Mouse (Mus musculus) liver, adult 2 months (tissue): ENCODE data around the gene Chst15.

Experiments
- CTCF ChIP-seq: fragments of 200-500 bp; IDR thresholded peaks from 2 replicates; pipeline ENCODE4 v1.5.1; 2011; ENCODE audit warnings: low read depth, low read length, control low read depth
- POLR2A ChIP-seq: fragments of 200-500 bp; IDR thresholded peaks from 2 replicates; pipeline ENCODE4 v1.6.1; 2011; ENCODE audit warnings: low read length, control low read depth; ENCODE audit not compliant: insufficient read depth; ENCODE audit errors: extremely low read depth

GRCm38 (mm10) chr7:132284795-132285194 lies 32.2 kb downstream of the Chst15 start:
- no peak for TF ChIP-seq CTCF
- no peak for TF ChIP-seq POLR2A
